Mouse (Mus musculus): ENCODE measurements at regions not wholly inside any gene's neighbourhood (a gene's known extent, or its start where the extent isn't known, plus 50 kb on each side); places are given as distances from the start of the nearest gene placed in this dataset.

DNA sequence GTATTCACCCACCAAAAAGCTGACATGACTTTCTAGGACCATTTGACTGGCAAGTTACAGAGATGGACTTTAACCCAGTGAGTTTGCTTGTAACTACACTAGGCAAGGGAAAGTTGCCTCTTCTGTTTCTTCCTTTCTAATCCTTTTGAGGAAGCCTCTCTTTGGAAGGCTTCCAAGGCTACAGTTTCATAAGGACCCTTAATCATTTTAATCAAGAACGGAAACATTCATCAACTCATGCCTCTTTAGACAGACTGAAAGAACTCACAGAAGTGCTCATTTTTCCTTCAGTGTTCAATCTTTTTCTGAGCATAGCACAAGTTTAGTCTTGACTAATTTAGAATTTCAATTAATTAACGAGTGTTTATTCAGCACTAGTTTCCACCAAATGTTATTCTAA, 84.2 kb downstream of the Ddx1 start:
- no peaks in the 10 kb centered on the region for H3K27me3 ChIP-seq (ENCODE audit: control insufficient read depth, insufficient read depth, low read length)
- no peak overlapping the region for H3K4me2 ChIP-seq (ENCODE audit: low read depth, low read length)
- WGBS, result 43% methylated on average over 2 of the region's 2 CpGs
- no peak for ATAC-seq (replicated peaks; ENCODE audit: extremely low read depth, insufficient read depth, low FRiP score)
- H3K4me1 ChIP-seq (ENCODE audit: control insufficient read depth, insufficient read depth, low read length), result no peaks in the 10 kb centered on the region
- H3K9me3 ChIP-seq (replicated peaks; ENCODE audit: control insufficient read depth, low read length), result no peaks in the 10 kb centered on the region
- H3K9ac ChIP-seq (ENCODE audit: low read length), result no peak overlapping the region
- no peak overlapping the region for H3K27ac ChIP-seq (ENCODE audit: low read length)
- no peaks in the 10 kb centered on the region for H3K36me3 ChIP-seq (ENCODE audit: control insufficient read depth, insufficient read depth)
- H3K4me3 ChIP-seq (ENCODE audit: low read length), result no peak overlapping the region

DNA sequence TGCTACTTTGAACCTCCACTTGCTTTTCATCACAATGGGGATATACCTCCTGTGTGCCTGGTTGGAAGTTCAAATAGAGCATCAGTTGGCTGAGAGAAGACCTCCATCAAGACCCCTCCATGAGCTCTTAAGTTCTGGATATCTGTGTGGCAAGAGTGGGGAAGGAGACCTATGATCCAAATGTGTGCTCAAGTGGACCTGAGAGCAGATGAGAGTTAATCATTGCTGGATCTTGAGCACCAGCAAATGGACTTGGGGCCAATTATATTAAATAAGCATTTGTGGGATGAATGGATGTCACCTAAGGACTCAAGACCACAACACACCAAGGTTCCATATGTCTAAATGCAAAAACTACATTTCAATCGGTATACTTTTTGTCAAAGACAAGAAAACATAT, 88.0 kb downstream of the Ddx1 start:
- Histone ChIP-seq H3K4me2 (ENCODE audit: low read depth, low read length) (no peak overlapping the region), H3K9me3 (replicated peaks; ENCODE audit: control insufficient read depth, low read length) (no peaks in the 10 kb centered on the region), H3K27ac (ENCODE audit: low read length) (no peak overlapping the region), H3K9ac (ENCODE audit: low read length) (no peak overlapping the region), H3K36me3 (ENCODE audit: control insufficient read depth, insufficient read depth) (no peaks in the 10 kb centered on the region), H3K4me1 (ENCODE audit: control insufficient read depth, insufficient read depth, low read length) (no peaks in the 10 kb centered on the region), H3K4me3 (ENCODE audit: low read length) (no peak overlapping the region), H3K27me3 (ENCODE audit: control insufficient read depth, insufficient read depth, low read length) (no peaks in the 10 kb centered on the region)
- no peak for ATAC-seq (replicated peaks; ENCODE audit: extremely low read depth, insufficient read depth, low FRiP score)
- WGBS, result 85% methylated on average over 1 of the region's 1 CpGs

DNA sequence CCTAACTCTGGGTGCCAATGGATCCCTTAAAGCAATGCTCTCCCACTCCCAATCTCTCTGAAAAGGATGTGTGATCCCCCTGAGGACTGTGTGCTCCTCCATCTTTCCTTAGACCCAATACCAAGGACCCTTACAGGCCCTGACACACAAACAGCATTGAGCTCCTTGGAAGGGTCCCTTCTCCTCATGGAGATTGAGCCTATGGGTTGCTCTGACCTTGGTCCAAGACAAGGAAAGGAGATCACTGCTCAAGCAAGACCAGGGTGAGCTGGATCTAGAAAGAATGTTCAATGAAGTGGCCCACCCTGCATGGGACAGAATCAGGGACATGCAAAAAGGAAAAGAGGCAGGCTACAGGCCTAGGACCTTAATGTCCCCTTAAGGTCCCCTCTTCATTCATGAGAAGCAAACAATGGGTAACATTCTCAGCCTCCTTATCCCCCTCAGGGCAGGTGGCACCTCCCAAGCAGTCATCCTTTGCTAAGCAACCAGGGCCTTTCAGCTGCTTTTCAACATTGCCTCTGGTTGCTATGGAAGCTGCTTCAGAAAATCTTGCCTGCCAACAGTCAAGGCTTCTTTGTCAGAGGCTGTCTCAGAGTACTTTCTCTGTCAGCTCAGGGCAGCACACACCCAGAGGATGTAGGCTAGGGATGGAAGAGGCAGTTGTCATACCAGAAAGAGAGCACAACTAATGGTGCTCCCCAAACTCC, 89.5 kb downstream of the Ddx1 start:
- Histone ChIP-seq H3K4me1 (ENCODE audit: control insufficient read depth, insufficient read depth, low read length) (no peaks in the 10 kb centered on the region), H3K4me2 (ENCODE audit: low read depth, low read length) (no peak overlapping the region), H3K27ac (ENCODE audit: low read length) (no peak overlapping the region), H3K36me3 (ENCODE audit: control insufficient read depth, insufficient read depth) (no peaks in the 10 kb centered on the region), H3K27me3 (ENCODE audit: control insufficient read depth, insufficient read depth, low read length) (no peaks in the 10 kb centered on the region), H3K9ac (ENCODE audit: low read length) (no peak overlapping the region), H3K4me3 (ENCODE audit: low read length) (no peak overlapping the region), H3K9me3 (replicated peaks; ENCODE audit: control insufficient read depth, low read length) (no peaks in the 10 kb centered on the region)
- ATAC-seq (replicated peaks; ENCODE audit: extremely low read depth, insufficient read depth, low FRiP score), result no peak

DNA sequence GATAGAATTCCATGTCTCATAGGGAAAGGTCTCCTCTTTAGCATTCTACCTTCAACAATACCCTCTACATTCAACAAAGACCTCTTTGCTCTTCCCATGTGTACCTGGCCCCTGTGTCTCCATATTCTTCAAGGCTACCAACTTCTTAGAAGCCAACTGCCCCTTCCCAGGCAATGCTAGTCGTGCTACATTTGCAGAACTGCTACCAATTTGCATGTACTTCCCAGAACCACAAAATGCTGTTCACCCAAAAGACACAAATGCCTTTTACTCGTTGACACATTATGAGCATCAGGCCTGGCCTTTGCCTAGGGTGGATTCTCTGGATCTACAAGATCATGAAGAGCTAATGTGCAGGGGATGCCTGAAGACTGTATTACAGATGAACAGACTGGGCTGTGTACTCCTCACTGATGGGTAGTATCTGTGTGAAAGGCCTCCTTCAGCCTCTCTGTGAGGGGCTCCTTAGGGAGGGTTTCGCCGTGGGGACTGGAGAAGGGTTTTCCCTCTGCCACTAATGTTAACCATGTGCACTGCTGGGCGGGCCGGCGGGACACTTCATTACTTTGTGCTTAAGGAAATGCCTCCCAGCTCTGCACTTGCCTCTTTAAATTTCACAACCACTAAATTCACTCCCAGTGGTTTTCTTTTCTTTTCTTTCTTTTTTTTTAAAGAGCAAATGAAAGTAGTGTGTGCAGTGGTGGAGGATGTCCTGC, 91.2 kb downstream of the Ddx1 start:
- H3K4me2 ChIP-seq (ENCODE audit: low read depth, low read length), result no peak overlapping the region
- H3K27me3 ChIP-seq (ENCODE audit: control insufficient read depth, insufficient read depth, low read length), result no peaks in the 10 kb centered on the region
- H3K36me3 ChIP-seq (ENCODE audit: control insufficient read depth, insufficient read depth), result no peaks in the 10 kb centered on the region
- no peak for ATAC-seq (replicated peaks; ENCODE audit: extremely low read depth, insufficient read depth, low FRiP score)
- no peaks in the 10 kb centered on the region for H3K9me3 ChIP-seq (replicated peaks; ENCODE audit: control insufficient read depth, low read length)
- no peak overlapping the region for H3K9ac ChIP-seq (ENCODE audit: low read length)
- no peak overlapping the region for H3K27ac ChIP-seq (ENCODE audit: low read length)
- no peak overlapping the region for H3K4me3 ChIP-seq (ENCODE audit: low read length)
- H3K4me1 ChIP-seq (ENCODE audit: control insufficient read depth, insufficient read depth, low read length), result no peaks in the 10 kb centered on the region
- WGBS, result 75% methylated on average over 7 of the region's 7 CpGs

GRCm38 (mm10) chr12:13157089-13157488, 91.9 kb downstream of the Ddx1 start:
- H3K4me3 ChIP-seq (ENCODE audit: low read length), result no peak overlapping the region
- no peaks in the 10 kb centered on the region for H3K27me3 ChIP-seq (ENCODE audit: control insufficient read depth, insufficient read depth, low read length)
- no peaks in the 10 kb centered on the region for H3K9me3 ChIP-seq (replicated peaks; ENCODE audit: control insufficient read depth, low read length)
- H3K27ac ChIP-seq (ENCODE audit: low read length), result no peak overlapping the region
- no peak overlapping the region for H3K9ac ChIP-seq (ENCODE audit: low read length)
- no peaks in the 10 kb centered on the region for H3K36me3 ChIP-seq (ENCODE audit: control insufficient read depth, insufficient read depth)
- no peak for ATAC-seq (replicated peaks; ENCODE audit: extremely low read depth, insufficient read depth, low FRiP score)
- 57% methylated on average over 10 of the region's 10 CpGs for WGBS
- no peak overlapping the region for H3K4me2 ChIP-seq (ENCODE audit: low read depth, low read length)
- H3K4me1 ChIP-seq (ENCODE audit: control insufficient read depth, insufficient read depth, low read length), result no peaks in the 10 kb centered on the region

- H3K27me3 ChIP-seq (ENCODE audit: control insufficient read depth, insufficient read depth, low read length), result no peaks in the 10 kb centered on the region
- H3K36me3 ChIP-seq (ENCODE audit: control insufficient read depth, insufficient read depth), result no peaks in the 10 kb centered on the region
- H3K4me1 ChIP-seq (ENCODE audit: control insufficient read depth, insufficient read depth, low read length), result no peaks in the 10 kb centered on the region; the same call in 1 of the 2 replicates
- no peak overlapping the region for H3K4me2 ChIP-seq (ENCODE audit: low read depth, low read length)
- 36% methylated on average over 4 of the region's 4 CpGs for WGBS
- no peak overlapping the region for H3K4me3 ChIP-seq (ENCODE audit: low read length)
- H3K9me3 ChIP-seq (replicated peaks; ENCODE audit: control insufficient read depth, low read length), result no peaks in the 10 kb centered on the region
- no peak; the same call in 1 of the 2 replicates for ATAC-seq (replicated peaks; ENCODE audit: extremely low read depth, insufficient read depth, low FRiP score)
- H3K27ac ChIP-seq (ENCODE audit: low read length), result no peak overlapping the region
- no peak overlapping the region for H3K9ac ChIP-seq (ENCODE audit: low read length)
Measured at GRCm38 (mm10) chr12:13150751-13151150, 98.3 kb downstream of the Ddx1 start.

DNA sequence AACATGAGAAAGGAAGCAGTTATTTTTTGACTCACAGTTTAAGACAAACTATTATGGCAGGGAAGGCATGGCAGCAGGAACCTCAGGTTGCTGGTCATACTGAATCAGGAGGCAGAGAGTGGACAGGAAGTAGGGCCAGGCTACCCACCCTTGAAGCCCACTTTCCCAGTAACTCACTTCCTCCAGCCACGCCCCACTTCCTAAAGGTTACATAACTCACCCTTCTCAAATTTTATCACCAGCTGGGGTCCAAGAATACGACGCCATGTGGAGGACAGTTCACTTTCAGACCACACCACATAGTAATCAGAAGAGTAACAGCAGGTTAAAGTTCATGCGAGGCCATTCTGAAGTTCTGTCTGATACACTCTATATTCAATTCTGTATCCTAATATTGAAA, 101.8 kb downstream of the Ddx1 start:
- H3K4me3 ChIP-seq (ENCODE audit: low read length), result no peak overlapping the region
- no peak for ATAC-seq (replicated peaks; ENCODE audit: extremely low read depth, insufficient read depth, low FRiP score)
- 69% methylated on average over 4 of the region's 4 CpGs for WGBS

GRCm38 (mm10) chr12:13145186-13146115, 103.6 kb downstream of the Ddx1 start:
- no peaks in the 10 kb centered on the region for H3K36me3 ChIP-seq (ENCODE audit: control insufficient read depth, insufficient read depth)
- H3K9ac ChIP-seq (ENCODE audit: low read length), result no peak overlapping the region
- H3K4me3 ChIP-seq (ENCODE audit: low read length), result no peak overlapping the region
- ATAC-seq (replicated peaks; ENCODE audit: extremely low read depth, insufficient read depth, low FRiP score), result peak; percentile 75
- peak overlapping the region; percentile 65 for H3K27ac ChIP-seq (ENCODE audit: low read length)
- no peak overlapping the region for H3K4me2 ChIP-seq (ENCODE audit: low read depth, low read length)
- peaks cover 5% of the 10 kb centered on the region for H3K4me1 ChIP-seq (ENCODE audit: control insufficient read depth, insufficient read depth, low read length)
- no peaks in the 10 kb centered on the region for H3K27me3 ChIP-seq (ENCODE audit: control insufficient read depth, insufficient read depth, low read length)
- no peaks in the 10 kb centered on the region for H3K9me3 ChIP-seq (replicated peaks; ENCODE audit: control insufficient read depth, low read length)
- WGBS, result 33% methylated on average over 10 of the region's 10 CpGs

More for the DNA sequence above, 101.8 kb downstream of the Ddx1 start:
- H3K36me3 ChIP-seq (ENCODE audit: control insufficient read depth, insufficient read depth), result no peaks in the 10 kb centered on the region
- no peak overlapping the region for H3K4me2 ChIP-seq (ENCODE audit: low read depth, low read length)
- no peak overlapping the region for H3K27ac ChIP-seq (ENCODE audit: low read length)
- peaks cover 5% of the 10 kb centered on the region for H3K4me1 ChIP-seq (ENCODE audit: control insufficient read depth, insufficient read depth, low read length)
- H3K27me3 ChIP-seq (ENCODE audit: control insufficient read depth, insufficient read depth, low read length), result no peaks in the 10 kb centered on the region
- no peak overlapping the region for H3K9ac ChIP-seq (ENCODE audit: low read length)
- H3K9me3 ChIP-seq (replicated peaks; ENCODE audit: control insufficient read depth, low read length), result no peaks in the 10 kb centered on the region

DNA sequence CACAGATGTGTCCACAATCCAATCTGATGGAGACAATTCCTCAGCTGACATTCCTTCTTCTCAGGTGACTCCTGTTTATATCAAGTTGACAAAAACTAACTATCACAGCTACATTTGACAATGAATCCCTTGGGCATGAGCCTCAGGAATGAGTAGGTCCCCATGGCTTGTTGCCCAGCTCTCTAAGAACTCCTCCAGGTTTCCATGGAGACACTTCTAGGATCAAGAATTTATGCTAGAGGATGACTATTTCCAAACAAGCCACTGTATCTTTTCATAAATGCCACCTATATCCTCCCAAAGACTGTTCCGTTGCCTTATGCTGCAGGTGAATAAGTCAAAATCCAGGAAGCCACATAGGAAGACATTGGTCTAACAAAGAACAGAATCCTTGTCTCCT, 104.3 kb downstream of the Ddx1 start:
- WGBS, result 70% methylated on average over 1 of the region's 1 CpGs
- Histone ChIP-seq H3K27ac (ENCODE audit: low read length) (peak overlapping the region; percentile 63), H3K4me2 (ENCODE audit: low read depth, low read length) (no peak overlapping the region), H3K9ac (ENCODE audit: low read length) (no peak overlapping the region), H3K4me3 (ENCODE audit: low read length) (no peak overlapping the region), H3K27me3 (ENCODE audit: control insufficient read depth, insufficient read depth, low read length) (no peaks in the 10 kb centered on the region), H3K9me3 (replicated peaks; ENCODE audit: control insufficient read depth, low read length) (no peaks in the 10 kb centered on the region), H3K4me1 (ENCODE audit: control insufficient read depth, insufficient read depth, low read length) (peaks cover 5% of the 10 kb centered on the region), H3K36me3 (ENCODE audit: control insufficient read depth, insufficient read depth) (no peaks in the 10 kb centered on the region)
- ATAC-seq (replicated peaks; ENCODE audit: extremely low read depth, insufficient read depth, low FRiP score), result no peak
